Mouse (Mus musculus) midbrain, postnatal 0 days (tissue): Measurements from ENCODE around the gene Olfr1441. TPM values are rescaled to one million over a fixed set of nuclear protein-coding genes. Genes with fewer than 3 reads are reported as not detected.

ENCODE experiments used
- ATAC-seq: fragments of 200-750 bp; cut with Nextera tagmentation; 2 replicates; pipeline ENCODE4 v1.8.0; 2017; ENCODE audit warnings: moderate number of reproducible peaks, mild to moderate bottlenecking, moderate TSS enrichment, moderate library complexity; ENCODE audit not compliant: low FRiP score
- DNase-seq: peaks from one replicate; pipeline ENCODE4 v3.0.0-alpha.2; 2015; ENCODE audit warnings: low spot score
- H3K27ac ChIP-seq: fragments of 300-500 bp; sonication (generic); 2 replicates; pipeline ENCODE4 v1.5.1; 2014; ENCODE audit warnings: low read depth, mild to moderate bottlenecking, low read length, mixed read lengths
- H3K27me3 ChIP-seq: fragments of 300-500 bp; sonication (generic); 2 replicates; pipeline ENCODE4 v1.6.1; 2014; ENCODE audit warnings: low read length, control low read depth, mixed read lengths; ENCODE audit not compliant: insufficient read depth
- H3K36me3 ChIP-seq: fragments of 300-500 bp; sonication (generic); 2 replicates; pipeline ENCODE4 v1.6.1; 2014; ENCODE audit warnings: low read length, control low read depth, mixed read lengths; ENCODE audit not compliant: insufficient read depth
- H3K4me1 ChIP-seq: fragments of 300-500 bp; sonication (generic); 2 replicates; pipeline ENCODE4 v1.6.1; 2014; ENCODE audit warnings: mild to moderate bottlenecking, control low read depth, antibody characterized with exemption, low read length, mixed read lengths; ENCODE audit not compliant: insufficient read depth
- H3K4me2 ChIP-seq: fragments of 300-500 bp; sonication (generic); 2 replicates; pipeline ENCODE4 v1.6.1; 2014; ENCODE audit warnings: low read depth, mild to moderate bottlenecking, low read length, mixed read lengths; ENCODE audit not compliant: poor library complexity, severe bottlenecking
- H3K4me3 ChIP-seq: fragments of 300-500 bp; sonication (generic); 2 replicates; pipeline ENCODE4 v1.5.1; 2014; ENCODE audit warnings: low read depth, mild to moderate bottlenecking, low read length, moderate library complexity
- H3K9ac ChIP-seq: fragments of 300-500 bp; sonication (generic); replicated peaks from 2 replicates; pipeline ENCODE4 v1.6.1; 2014; ENCODE audit warnings: mild to moderate bottlenecking, low read length, moderate library complexity, mixed read lengths; ENCODE audit not compliant: poor library complexity, severe bottlenecking
- H3K9me3 ChIP-seq: fragments of 300-500 bp; sonication (generic); 2 replicates; pipeline ENCODE4 v1.6.1; 2016; ENCODE audit warnings: low read length, control low read depth
- CTCF ChIP-seq: IDR thresholded peaks from 2 replicates; pipeline ENCODE4 v1.5.1; 2016; ENCODE audit warnings: antibody characterized with exemption, mild to moderate bottlenecking
- WGBS: fragments of 180-500 bp; shearing (Covaris S2); extraction: QIAGEN DNeasy Blood & Tissue Kit; methylation state at CpG from one replicate; pipeline ENCODE4 v1.1.7; 2014; 5-methylcytosine and 5-hydroxymethylcytosine counted together
- polyA plus RNA-seq: library from polyadenylated mRNA; unstranded; fragments of >200 nt; fragmentation: Nextera tagmentation; extraction: Ambion mirVana; gene quantifications from 2 replicates; pipeline ENCODE4 v1.2.1, GENCODE M21; 2015
- total RNA-seq: library from RNA; depleted of rRNA; stranded (reverse); fragments of >200 nt; gene quantifications from 2 replicates; pipeline ENCODE4 v1.2.3, GENCODE M21; 2014

Gene Olfr1441
- total and polyA plus RNA-seq, 2 experiments from 2014 or later: not detected

DNA sequence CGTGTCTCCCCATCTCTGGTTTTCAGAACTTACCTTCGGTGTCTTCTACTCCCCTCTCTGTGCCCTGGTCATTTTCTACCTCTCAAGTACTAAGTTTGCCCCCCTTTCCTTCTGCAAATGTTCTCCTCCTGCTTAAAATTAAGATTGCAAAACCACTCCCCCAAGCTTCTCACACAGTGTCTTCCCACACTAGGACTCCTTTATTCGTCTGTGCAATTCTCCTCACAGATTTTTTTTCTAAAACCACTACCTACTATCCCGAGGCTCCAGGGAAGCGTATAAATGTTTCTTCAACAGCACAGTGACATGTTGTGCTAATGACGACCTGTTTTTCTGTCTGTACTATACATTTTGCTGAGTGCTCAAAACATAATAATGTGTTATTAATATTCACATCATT lies 3.3 kb downstream of the Olfr1441 start:
- no peaks in the 10 kb centered on the region for H3K9me3 ChIP-seq
- no peak for ATAC-seq

DNA sequence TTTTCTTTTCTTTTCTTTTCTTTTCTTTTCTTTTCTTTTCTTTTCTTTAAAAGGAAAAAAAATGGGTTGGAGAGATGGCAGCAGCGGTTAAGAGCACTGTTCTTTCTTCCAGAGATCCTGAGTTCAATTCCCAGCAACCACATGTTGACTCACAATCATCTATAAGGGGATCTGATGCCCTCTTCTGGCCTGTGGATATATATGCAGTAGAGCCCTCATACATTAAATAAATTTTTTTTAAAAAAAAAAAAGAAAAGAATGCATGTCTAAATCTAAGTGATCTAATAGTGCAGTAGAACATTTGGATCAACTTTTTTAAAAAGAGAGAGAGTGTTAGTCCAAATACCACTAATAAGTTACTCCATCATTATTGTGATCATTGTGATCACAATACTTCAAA lies 4.4 kb downstream of the Olfr1441 start:
- no peaks in the 10 kb centered on the region for H3K9me3 ChIP-seq
- no peak for DNase-seq
- no peak for TF ChIP-seq CTCF
- H3K9ac ChIP-seq: no peak overlapping the region
- H3K4me3 ChIP-seq: no peak overlapping the region
- ATAC-seq: no peak
- H3K36me3 ChIP-seq: no peaks in the 10 kb centered on the region
- H3K4me2 ChIP-seq: no peak overlapping the region
- no peaks in the 10 kb centered on the region for H3K4me1 ChIP-seq
- WGBS: 79% methylated on average over 1 of the region's 1 CpGs
- H3K27me3 ChIP-seq: no peaks in the 10 kb centered on the region
- H3K27ac ChIP-seq: no peak overlapping the region

More for the DNA sequence above, 3.3 kb downstream of the Olfr1441 start:
- no peak for TF ChIP-seq CTCF
- no peak overlapping the region for H3K4me3 ChIP-seq
- no peaks in the 10 kb centered on the region for H3K36me3 ChIP-seq
- 75% methylated on average over 6 of the region's 6 CpGs for WGBS
- H3K4me2 ChIP-seq: no peak overlapping the region
- H3K9ac ChIP-seq: no peak overlapping the region
- H3K27ac ChIP-seq: no peak overlapping the region
- H3K27me3 ChIP-seq: no peaks in the 10 kb centered on the region
- no peaks in the 10 kb centered on the region for H3K4me1 ChIP-seq
- no peak for DNase-seq

GRCm38 (mm10) chr19:12427101-12427500 lies 9.9 kb downstream of the Olfr1441 start:
- DNase-seq: no peak
- no peak for ATAC-seq
- Histone ChIP-seq H3K36me3 (no peaks in the 10 kb centered on the region), H3K4me2 (no peak overlapping the region), H3K27ac (no peak overlapping the region), H3K4me1 (no peaks in the 10 kb centered on the region), H3K4me3 (no peak overlapping the region), H3K9me3 (no peaks in the 10 kb centered on the region), H3K27me3 (no peaks in the 10 kb centered on the region), H3K9ac (no peak overlapping the region)
- no peak for TF ChIP-seq CTCF
- WGBS: 91% methylated on average over 5 of the region's 5 CpGs

GRCm38 (mm10) chr19:12427605-12428004 lies 10.4 kb downstream of the Olfr1441 start, which contains the start of gene Pfpl:
Gene Pfpl (plus strand): TSS chr19:12427905.
- ATAC-seq (no peak), DNase-seq (no peak)
- Histone ChIP-seq H3K4me3 (no peak within 1 kb of the TSS), H3K27ac (no peak within 1 kb of the TSS), H3K9ac (no peak within 1 kb of the TSS), H3K4me1 (no peaks in the 10 kb centered on the region), H3K4me2 (no peak within 1 kb of the TSS), H3K36me3 (no peaks in the 10 kb centered on the region), H3K9me3 (no peaks in the 10 kb centered on the region), H3K27me3 (no peaks in the 10 kb centered on the region)
- TF ChIP-seq CTCF: no peak
- WGBS: 97% methylated on average over 6 of the region's 6 CpGs

- TF ChIP-seq CTCF: peak; percentile 72
Measured at GRCm38 (mm10) chr19:12433033-12433432, 15.8 kb downstream of the Olfr1441 start.

DNA sequence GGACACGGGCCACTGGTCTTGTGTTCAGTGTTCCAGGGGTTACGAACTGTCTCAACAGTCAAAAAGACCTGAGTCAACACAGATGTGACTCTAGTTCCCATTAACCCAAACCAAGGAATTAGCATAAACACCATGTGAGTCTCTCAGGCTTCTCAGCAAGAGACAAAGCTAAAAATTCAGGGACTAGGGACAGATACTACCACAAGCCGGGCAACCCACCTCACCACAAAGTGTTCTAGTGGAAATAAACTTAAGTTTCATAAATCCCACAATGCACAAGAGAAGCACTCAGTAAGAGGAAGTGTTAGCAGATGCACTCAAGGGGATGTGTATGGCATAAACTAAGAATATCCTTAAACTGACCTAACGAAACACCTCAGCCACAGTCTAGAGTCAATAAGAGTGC lies 17.8 kb downstream of the Olfr1441 start:
- no peaks in the 10 kb centered on the region for H3K36me3 ChIP-seq
- no peak overlapping the region for H3K4me3 ChIP-seq
- no peak overlapping the region for H3K27ac ChIP-seq
- no peaks in the 10 kb centered on the region for H3K4me1 ChIP-seq
- no peak for TF ChIP-seq CTCF
- H3K9ac ChIP-seq: no peak overlapping the region
- no peak overlapping the region for H3K4me2 ChIP-seq
- no peak for ATAC-seq
- DNase-seq: no peak
- no peaks in the 10 kb centered on the region for H3K27me3 ChIP-seq
- H3K9me3 ChIP-seq: no peaks in the 10 kb centered on the region
- WGBS: 86% methylated on average over 4 of the region's 4 CpGs

More at GRCm38 (mm10) chr19:12433033-12433432, 15.8 kb downstream of the Olfr1441 start:
- H3K9me3 ChIP-seq: no peaks in the 10 kb centered on the region
- H3K4me2 ChIP-seq: no peak overlapping the region
- H3K4me3 ChIP-seq: no peak overlapping the region
- ATAC-seq: 0 out of 2 replicates have a peak, but pooled peaks have one; percentile 13
- WGBS: 2% methylated on average over 2 of the region's 2 CpGs
- no peaks in the 10 kb centered on the region for H3K27me3 ChIP-seq
- no peaks in the 10 kb centered on the region for H3K36me3 ChIP-seq
- no peak overlapping the region for H3K9ac ChIP-seq
- H3K4me1 ChIP-seq: no peaks in the 10 kb centered on the region
- no peak overlapping the region for H3K27ac ChIP-seq
- peak; percentile 72 for DNase-seq
